Mouse (Mus musculus) 3T3-L1 (cell line): Measurements from ENCODE around the gene Pygm.
A peak's percentile ranks its signal among the peaks of the same experiment; 100 is the strongest.

Experiments used
- DNase-seq: peaks from one replicate; pipeline ENCODE4 v3.0.0-alpha.2; 2015; ENCODE audit warnings: low read depth, low spot score

The Pygm gene

GRCm38 (mm10) chr19:6408749-6409148 is 24.6 kb downstream of the Pygm start:
- DNase-seq: no peak

GRCm38 (mm10) chr19:6409176-6409575 is 25.0 kb downstream of the Pygm start:
- no peak for DNase-seq

- DNase-seq: no peak
These were observed 25.7 kb downstream of the Pygm start for GRCm38 (mm10) chr19:6409936-6410335.

- DNase-seq: no peak
These were observed 28.6 kb downstream of the Pygm start for GRCm38 (mm10) chr19:6412798-6413197.

GRCm38 (mm10) chr19:6415454-6415853 is 31.3 kb downstream of the Pygm start:
- DNase-seq: no peak

GRCm38 (mm10) chr19:6416124-6416770 is 32.0 kb downstream of the Pygm start:
- no peak for DNase-seq

GRCm38 (mm10) chr19:6416894-6417761 is 32.9 kb downstream of the Pygm start:
- DNase-seq: no peak

- peak; percentile 75 for DNase-seq
These were observed 34.2 kb downstream of the Pygm start, which contains the start of gene Nrxn2 for GRCm38 (mm10) chr19:6418233-6418879. Gene Nrxn2, plus strand, starts transcription at chr19:6418731.

- no peak for DNase-seq
These were observed 34.9 kb downstream of the Pygm start for GRCm38 (mm10) chr19:6418984-6419692.

- DNase-seq: no peak
These were observed 35.7 kb downstream of the Pygm start for GRCm38 (mm10) chr19:6419805-6420310.

GRCm38 (mm10) chr19:6420481-6421210 is 36.4 kb downstream of the Pygm start:
- DNase-seq: no peak

GRCm38 (mm10) chr19:6421211-6421590 is 37.0 kb downstream of the Pygm start:
- no peak for DNase-seq

GRCm38 (mm10) chr19:6422014-6422413 is 37.8 kb downstream of the Pygm start:
- no peak for DNase-seq

GRCm38 (mm10) chr19:6423241-6423640 is 39.0 kb downstream of the Pygm start:
- no peak for DNase-seq

- no peak for DNase-seq
These were observed 40.1 kb downstream of the Pygm start for GRCm38 (mm10) chr19:6424137-6424881.

- no peak for DNase-seq
These were observed 41.4 kb downstream of the Pygm start for GRCm38 (mm10) chr19:6425595-6425994.

- peak; percentile 81 for DNase-seq
These were observed 42.7 kb downstream of the Pygm start for GRCm38 (mm10) chr19:6426703-6427500.

GRCm38 (mm10) chr19:6427653-6428434 is 43.6 kb downstream of the Pygm start:
- no peak for DNase-seq
